ENCODE assay signal across 8 mouse cellular contexts in genomic region chr6:108658416-108659201, GRCm38 (mm10). TPM values are rescaled to one million over a fixed set of nuclear protein-coding genes. Genes with fewer than 3 reads are reported as not detected.
DNase-seq lines count a peak whose midpoint lies in the region; ATAC-seq and TF ChIP-seq lines count a peak whose summit lies in the region.

No protein-coding gene starts in this region.

- TF ChIP-seq POLR2A in embryonic fibroblast, embryonic 13.5 days (IDR thresholded peaks at IDR 0.05; ENCODE audit: low read depth, low read length), result peak; percentile 38; the same call in 1 of the 2 replicates

- no peaks in the 10 kb centered on the region for H3K36me3 ChIP-seq in heart, postnatal 0 days (replicated peaks; ENCODE audit: control insufficient read depth, insufficient read depth, low read length)

- H3K27ac ChIP-seq in embryonic fibroblast, embryonic 13.5 days (ENCODE audit: insufficient read depth, low read length), result peak overlapping the region; percentile 96
- peak overlapping the region; percentile 99 for H3K27ac ChIP-seq in heart, postnatal 0 days (ENCODE audit: low read depth)

- peak overlapping the region; percentile 73 for H3K4me2 ChIP-seq in heart, postnatal 0 days (ENCODE audit: low read depth, low read length)

- ATAC-seq in heart, postnatal 0 days (ENCODE audit: insufficient read depth, low read depth), result peak; percentile 3

- 0 out of 2 replicates have a peak, but pooled peaks cover 4% of the 10 kb centered on the region for H3K4me1 ChIP-seq in embryonic fibroblast, embryonic 13.5 days (ENCODE audit: control insufficient read depth, insufficient read depth, low read length)
- peaks cover 19% of the 10 kb centered on the region; the same call in 1 of the 2 replicates for H3K4me1 ChIP-seq in heart, postnatal 0 days (ENCODE audit: control insufficient read depth, insufficient read depth)

- no peak for TF ChIP-seq EP300 in heart, postnatal 0 days (IDR thresholded peaks at IDR 0.05; ENCODE audit: low read depth)

- H3K4me3 ChIP-seq in embryonic fibroblast, embryonic 13.5 days (ENCODE audit: insufficient read depth, low read length), result peak overlapping the region; percentile 44
- H3K4me3 ChIP-seq in heart, postnatal 0 days (ENCODE audit: low read depth, low read length), result peak overlapping the region; percentile 71

- H3K27me3 ChIP-seq in heart, postnatal 0 days (ENCODE audit: control insufficient read depth, insufficient read depth, low read length), result no peaks in the 10 kb centered on the region

- peak; percentile 90 for DNase-seq in A20 (ENCODE audit: low read depth, low spot score)
- DNase-seq in adrenal gland, adult 8-10 months, result peak; percentile 74
- peak; percentile 70 for DNase-seq in heart, postnatal 0 days (ENCODE audit: low spot score)
- DNase-seq in kidney, postnatal 10 days, result peak; percentile 87
- peak; percentile 38 for DNase-seq in lung, postnatal 25 days (ENCODE audit: low spot score)
- peak; percentile 47 for DNase-seq in ovary, postnatal 14 days (ENCODE audit: low spot score)
- DNase-seq in yolk sac, embryonic 10.5 days (ENCODE audit: low spot score), result peak; percentile 73

- TF ChIP-seq CTCF in embryonic fibroblast, embryonic 13.5 days (IDR thresholded peaks at IDR 0.05; ENCODE audit: borderline replicate concordance, insufficient read depth, low read length), result no peak
- TF ChIP-seq CTCF in heart, postnatal 0 days (IDR thresholded peaks at IDR 0.05; ENCODE audit: low read depth), result no peak

- 2% methylated on average over 31 of the region's 31 CpGs for WGBS in heart, postnatal 0 days

- H3K9ac ChIP-seq in heart, postnatal 0 days (replicated peaks; ENCODE audit: low read depth, low read length), result peak overlapping the region; percentile 70

- no peaks in the 10 kb centered on the region for H3K9me3 ChIP-seq in heart, postnatal 0 days (replicated peaks; ENCODE audit: control insufficient read depth, low read length)

RNA-seq across cellular contexts. Expression of gene Bhlhe40, which starts 1.8 kb away (rescaled TPM):
- total RNA-seq in adrenal gland, adult 8-10 months (2022), result 10 to 100 TPM; 51.3 to 72.1 (median 68.6) TPM
- 57.1 and 61.3 TPM in 2 replicates for polyA plus RNA-seq in embryonic fibroblast, embryonic 13.5 days (2011; ENCODE audit: insufficient read length, low read depth, missing spikeins)
- total RNA-seq in heart, postnatal 0 days (2014; rRNA removed; ENCODE audit: low replicate concordance), result 11.8 and 17.0 TPM in 2 replicates
- polyA plus RNA-seq in heart, postnatal 0 days (2015; fragmentation: Nextera tagmentation; extraction: Ambion mirVana), result 19.5 and 19.7 TPM in 2 replicates

Comparison
In these comparisons a context has a peak if more than half of its experiments do, and no peak if none do; other contexts are left out.
1. Peak in every context shown above with its lines: DNase-seq, ATAC-seq, H3K4me3 ChIP-seq and H3K27ac ChIP-seq.
2. DNase-seq: peak in every context shown above with its lines; median percentile 90 in A20; 87 in kidney, postnatal 10 days; 74 in adrenal gland, adult 8-10 months; 73 in yolk sac, embryonic 10.5 days; 70 in heart, postnatal 0 days; 47 in ovary, postnatal 14 days; 38 in lung, postnatal 25 days.